Mouse (Mus musculus): ENCODE results near the gene Fyn.

Fyn gene

GRCm38 (mm10) chr10:39471040-39471713 is 102.5 kb downstream of the Fyn start:
- no peak for DNase-seq (ENCODE audit: low read depth)

DNA sequence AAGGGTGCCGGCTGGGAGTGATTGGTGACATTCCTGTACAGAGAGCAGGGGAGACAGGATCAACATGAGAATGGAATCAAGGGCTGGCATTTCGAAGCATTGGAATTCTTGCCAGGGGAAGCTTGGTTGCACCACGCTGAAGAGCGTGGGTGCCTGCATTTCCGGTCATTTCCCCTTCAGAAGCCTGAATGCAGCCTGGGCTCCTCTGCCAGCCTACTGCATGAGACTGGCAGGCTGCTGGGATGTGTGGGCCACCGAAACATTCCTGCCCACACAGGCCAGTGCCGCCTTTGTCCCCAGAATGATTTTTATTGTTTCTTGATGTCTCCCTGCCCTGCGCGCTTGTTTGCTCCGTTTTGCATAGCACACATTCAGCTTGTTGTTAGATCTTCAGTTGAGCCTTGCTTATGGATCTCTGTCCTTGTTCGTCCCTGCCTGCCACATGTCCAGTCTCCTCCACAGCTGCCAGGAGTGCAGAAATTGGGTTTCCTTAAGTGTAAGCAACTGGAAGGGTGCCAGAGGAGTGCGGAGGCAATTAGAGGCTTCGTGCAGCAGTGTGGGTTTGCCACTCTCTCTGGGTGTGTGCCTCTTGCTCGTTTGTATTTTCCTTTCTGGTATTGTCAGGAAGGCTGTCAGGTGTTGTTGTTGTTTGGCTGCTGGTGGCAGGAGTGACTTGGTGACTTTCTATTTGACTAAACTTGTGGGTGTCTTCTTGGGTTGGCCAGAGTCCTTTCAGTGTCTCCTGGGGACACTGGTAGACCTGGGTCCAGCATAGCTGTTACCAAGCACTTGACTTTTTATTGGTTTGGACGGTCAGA is 103.3 kb downstream of the Fyn start:
- no peak for DNase-seq (ENCODE audit: low read depth)

DNA sequence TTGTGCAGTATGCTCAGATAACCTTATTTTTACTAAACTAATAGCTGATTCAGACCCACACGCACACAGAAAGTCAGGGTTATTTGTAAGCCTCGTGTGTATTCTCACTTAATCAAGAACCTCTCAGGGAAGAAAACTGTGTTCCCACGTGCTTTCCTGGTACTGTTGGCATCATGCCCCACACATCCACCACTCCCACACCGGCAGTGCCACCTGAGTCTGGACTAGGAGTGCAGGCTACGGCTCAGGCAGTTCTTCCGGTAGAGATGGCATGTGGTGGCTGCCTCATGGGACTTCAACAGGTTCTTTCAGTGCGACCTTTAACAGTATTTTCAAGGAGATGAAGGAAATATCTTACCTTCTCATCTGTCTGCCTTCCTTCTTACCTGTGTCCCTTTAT is 104.3 kb downstream of the Fyn start:
- DNase-seq (ENCODE audit: low read depth): no peak

DNA sequence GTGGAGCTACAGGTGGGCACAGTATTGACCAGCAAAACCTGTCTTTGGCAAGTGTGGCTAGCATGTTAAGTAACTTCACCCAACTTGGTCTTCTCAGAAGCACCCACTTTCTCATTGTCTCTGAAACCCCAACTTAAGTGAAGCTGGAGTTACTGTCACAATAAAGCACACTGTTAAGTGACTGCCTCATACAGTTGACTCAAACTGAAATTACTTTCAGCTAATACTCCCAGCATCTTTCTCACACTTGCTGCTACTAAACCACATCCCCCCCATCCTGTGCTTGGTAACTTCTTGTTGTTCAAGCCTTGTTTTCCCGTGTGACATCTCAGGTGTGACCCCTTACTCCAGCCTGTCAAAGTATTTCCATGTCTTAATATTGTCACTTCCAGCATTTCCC is 110.7 kb downstream of the Fyn start:
- no peak for DNase-seq (ENCODE audit: low read depth)

GRCm38 (mm10) chr10:39484382-39484826 is 115.7 kb downstream of the Fyn start:
- DNase-seq (ENCODE audit: low read depth): no peak

DNA sequence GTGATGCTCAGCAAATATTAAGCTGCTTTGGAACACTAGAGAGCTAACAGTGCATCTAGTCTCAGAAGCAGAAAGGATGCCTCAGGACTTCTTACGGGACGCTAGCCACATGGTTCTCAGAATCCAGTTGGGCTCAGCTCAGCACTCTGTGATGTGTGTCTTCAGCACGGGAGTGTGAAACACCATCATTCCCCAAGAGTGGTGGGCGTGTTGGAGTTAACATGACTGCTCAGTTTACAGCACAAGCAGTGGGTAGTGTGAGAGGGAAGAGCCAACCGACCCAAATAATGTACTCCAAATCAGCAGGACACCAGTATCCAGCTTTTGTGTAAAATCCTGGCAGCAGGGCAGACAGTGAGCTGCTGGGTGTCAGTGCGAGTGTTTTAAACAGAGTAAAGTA is 116.2 kb downstream of the Fyn start:
- DNase-seq (ENCODE audit: low read depth): no peak

GRCm38 (mm10) chr10:39485939-39486338 is 117.3 kb downstream of the Fyn start:
- DNase-seq (ENCODE audit: low read depth): peak; percentile 91

- peak; percentile 70 for DNase-seq (ENCODE audit: low read depth)
Measured at GRCm38 (mm10) chr10:39486501-39487450, 118.1 kb downstream of the Fyn start.

DNA sequence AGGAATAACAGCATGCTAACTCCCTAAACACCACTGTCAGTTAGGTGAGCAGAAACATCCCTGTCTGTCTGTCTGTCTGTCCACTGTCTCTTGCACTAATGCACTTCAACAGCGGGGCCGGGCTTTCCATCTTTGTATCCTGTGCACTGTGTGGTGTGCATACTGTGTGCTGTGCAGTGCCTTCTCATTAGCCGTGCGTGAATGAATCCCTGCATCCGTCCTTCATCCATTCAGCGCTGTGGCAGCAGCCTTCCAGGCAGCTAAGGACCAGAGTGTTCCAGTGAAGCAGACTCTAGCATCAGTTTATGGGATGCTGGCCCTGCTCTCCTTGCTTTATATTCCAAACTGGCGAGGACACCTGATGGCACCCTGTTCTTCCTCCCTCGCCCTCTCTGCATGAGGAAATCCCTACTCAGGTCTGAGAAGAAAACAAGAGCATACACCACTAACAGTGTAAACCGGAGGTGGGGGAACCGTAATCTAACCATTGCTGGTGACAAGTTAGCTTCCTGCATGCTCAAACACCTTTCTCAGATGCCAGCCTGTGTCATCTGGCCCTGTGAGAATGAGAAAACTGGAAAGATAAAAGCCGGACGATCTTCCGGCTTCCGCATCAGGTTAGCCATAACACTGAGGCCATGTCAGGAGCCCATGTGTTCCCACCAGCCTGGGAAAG is 119.2 kb downstream of the Fyn start:
- no peak for DNase-seq (ENCODE audit: low read depth)

DNA sequence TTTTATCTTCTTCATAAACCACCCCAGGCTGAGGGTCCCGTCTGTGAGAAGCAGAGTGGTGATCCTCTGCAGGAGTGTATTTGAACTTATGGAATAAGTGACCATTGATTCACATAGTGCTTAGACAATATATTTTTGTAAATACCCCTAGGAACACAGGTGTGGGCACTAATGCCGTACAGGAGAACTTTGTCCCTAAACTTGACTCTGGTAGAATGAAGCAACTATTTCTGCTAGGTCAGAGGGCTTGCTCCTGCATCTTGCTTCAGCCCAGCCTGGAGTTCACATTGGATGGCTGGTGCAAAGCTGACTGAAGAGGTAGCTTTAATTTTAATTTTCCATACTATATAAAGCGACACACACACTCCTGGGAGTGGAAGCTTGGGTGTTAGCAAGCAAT is 119.9 kb downstream of the Fyn start:
- no peak for DNase-seq (ENCODE audit: low read depth)

GRCm38 (mm10) chr10:39488956-39489355 is 120.3 kb downstream of the Fyn start:
- no peak for DNase-seq (ENCODE audit: low read depth)

DNA sequence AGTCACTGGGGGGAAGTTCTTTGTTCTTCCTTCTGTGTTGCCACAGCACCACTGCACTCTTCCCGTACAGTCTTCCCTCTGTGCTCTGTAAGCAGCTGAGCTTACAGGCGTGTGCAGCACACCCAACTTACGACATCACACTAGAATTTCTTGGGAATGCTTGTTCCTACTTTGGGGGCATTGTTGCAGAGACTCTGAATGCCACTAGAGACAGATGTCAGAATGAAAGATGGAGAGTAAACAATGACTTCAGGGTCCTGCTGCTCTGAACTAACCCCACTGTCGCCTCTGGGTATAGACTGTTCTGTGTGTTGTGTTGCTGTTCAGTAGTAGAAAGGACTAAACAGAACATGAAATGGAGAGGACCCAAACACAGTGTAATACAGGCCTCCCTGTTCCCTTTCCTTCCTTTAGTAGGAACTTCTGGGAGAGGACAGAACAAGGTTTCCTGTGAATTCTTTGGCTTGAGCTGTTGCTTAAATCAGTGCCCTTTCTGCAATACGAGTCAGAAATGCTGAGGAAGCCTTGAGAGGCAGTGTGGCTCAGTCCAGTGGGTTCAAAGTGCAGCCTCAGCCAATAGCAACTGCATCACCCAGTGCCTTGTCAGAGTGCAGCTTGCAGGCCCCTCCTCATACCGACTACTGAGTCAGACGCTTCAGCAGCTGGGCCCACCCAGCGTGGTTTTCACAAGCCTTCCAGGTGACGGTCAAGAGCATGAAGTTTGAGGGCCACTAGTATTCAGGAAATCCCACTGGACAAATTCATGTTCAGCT is 121.9 kb downstream of the Fyn start:
- DNase-seq (ENCODE audit: low read depth): peak; percentile 59

- DNase-seq (ENCODE audit: low read depth): no peak
Measured at GRCm38 (mm10) chr10:39492146-39492545, 123.5 kb downstream of the Fyn start.

DNA sequence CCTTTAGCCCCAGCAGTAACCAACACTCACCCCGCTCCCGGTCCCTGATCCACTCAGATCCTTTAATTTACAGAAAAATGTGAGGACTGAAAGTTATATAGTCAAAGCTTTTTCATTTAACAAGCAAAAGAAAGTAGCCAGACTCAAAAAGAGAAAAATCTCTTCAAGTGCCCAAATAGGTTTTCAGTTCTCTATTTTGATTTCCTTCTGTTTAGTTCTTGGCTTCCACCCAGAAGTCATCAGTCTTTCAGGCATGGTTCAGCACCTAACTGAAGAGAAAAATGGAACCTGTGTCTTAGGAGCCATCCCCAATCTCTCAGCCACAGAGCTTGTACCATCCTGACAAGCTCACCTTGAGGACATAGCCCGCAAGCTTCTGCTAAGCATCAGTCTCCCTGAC is 124.4 kb downstream of the Fyn start:
- DNase-seq (ENCODE audit: low read depth): no peak

GRCm38 (mm10) chr10:39498641-39499040 is 130.0 kb downstream of the Fyn start:
- DNase-seq (ENCODE audit: low read depth): no peak

DNA sequence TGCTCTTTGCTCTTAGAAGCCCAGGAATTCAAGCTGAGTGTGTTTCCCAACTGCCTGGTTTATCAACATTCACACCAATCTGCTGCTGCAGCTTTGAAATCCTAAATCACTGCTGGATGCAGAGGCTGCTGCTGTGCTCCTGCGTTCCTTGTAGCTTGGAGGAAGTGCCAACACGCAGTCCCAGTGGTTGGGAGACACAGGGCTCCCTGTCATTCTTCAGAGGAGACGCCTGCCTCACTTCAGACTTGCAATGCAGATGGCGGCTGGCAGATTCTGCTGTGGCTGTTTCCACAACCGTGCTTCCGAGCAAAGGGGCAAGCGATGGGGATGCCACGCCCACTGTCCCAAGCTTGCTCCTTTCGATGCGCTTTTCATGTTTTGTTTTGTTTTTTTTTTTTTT is 132.9 kb downstream of the Fyn start:
- DNase-seq (ENCODE audit: low read depth): no peak

DNA sequence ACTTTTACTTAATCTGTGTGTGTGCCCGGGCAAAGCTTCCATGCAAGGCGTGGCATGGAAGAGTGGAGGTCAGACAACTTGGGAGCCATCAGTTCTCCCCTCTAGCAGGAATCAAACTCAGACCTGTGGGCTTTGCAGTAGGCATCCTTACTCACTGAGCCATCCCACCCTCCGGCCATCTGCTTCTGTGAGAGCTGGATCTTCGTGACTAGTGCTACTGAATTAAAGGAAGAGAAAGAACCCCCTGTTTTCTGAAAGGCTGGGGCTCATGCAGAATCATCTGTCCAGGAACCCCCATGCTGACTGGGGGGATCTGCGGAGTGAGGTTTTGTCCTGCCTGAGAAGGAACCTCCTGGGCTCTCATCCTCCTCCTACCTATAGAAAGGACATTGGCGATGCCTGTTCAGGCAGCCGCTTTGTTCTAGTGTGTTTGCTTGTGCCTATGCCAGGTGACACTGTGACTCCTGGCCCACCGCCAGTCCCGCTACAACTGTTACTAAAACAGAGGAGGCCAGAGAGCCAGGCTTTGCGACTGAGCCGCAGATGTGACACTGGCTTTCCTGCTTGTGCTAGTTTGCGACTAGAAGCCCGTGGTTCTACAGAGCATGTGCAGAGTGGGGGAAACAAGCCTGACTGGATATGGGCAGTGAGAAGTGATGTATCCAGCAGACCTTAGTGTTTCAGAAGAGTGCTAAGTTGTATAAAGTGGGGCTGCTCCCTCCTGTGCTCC is 133.5 kb downstream of the Fyn start:
- peak; percentile 32 for DNase-seq (ENCODE audit: low read depth)

DNA sequence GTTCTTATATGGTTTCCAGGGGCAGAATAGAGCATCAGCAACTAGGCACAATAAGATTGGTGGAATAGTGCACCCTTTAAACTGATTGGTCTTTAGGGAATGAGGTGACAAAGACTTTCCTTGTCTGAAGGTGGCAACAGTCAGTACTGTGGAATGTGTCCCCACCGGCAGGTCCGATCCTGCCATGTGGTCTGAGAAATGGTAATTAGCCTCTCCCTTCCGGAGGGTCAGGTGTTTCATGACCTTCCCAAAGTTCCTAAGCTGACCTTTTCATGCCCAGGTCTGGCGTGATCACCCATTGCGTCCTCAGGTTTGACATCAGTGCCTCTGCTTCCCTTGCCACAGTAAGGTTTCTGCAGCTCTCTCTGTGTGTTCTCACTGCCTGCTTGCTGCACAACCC is 134.7 kb downstream of the Fyn start:
- no peak for DNase-seq (ENCODE audit: low read depth)

DNA sequence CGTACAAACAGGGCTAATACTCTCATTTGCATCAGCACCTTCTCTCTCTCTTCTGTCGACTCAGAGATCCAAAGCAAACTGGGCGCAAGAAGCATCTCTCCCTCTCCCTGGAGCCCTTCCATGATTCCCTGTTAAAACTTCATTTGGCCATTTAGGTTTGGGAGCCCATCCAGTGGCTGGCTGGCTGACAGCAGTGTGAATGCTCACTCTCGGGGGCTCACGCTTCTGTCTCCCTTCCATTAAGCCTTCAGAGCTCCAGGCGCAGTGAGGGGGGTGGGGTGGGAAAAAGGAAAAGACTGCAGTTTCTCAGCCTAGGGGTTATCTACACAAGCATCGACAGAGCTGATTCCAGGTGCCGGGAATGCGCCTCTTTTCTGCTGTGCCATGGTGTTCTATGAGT is 136.4 kb downstream of the Fyn start:
- peak; percentile 54 for DNase-seq (ENCODE audit: low read depth)

DNA sequence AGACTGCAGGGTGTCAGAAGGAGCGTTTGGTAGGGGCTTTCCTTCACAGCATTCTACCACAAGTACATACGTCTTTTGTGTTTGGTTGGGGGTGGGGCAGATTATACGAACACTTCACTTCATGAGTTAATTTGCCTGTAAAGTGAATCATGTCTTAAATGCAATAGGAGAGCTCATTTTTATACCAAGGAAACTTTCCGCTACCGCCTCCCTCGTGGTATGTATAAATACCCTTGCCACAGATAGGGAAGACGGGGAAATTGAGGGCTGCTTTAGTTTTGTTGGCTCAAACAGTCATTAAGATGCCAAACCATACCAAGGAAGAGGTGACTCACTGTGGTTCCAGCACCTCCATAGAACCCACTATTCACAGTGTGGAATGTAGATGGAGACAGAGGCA is 137.0 kb downstream of the Fyn start:
- peak; percentile 16 for DNase-seq (ENCODE audit: low read depth)
